Mouse (Mus musculus) olfactory bulb, adult 2 months (tissue): Measurements from ENCODE around the gene Atp5b.

Experiments
- CTCF ChIP-seq: fragments of 200-500 bp; IDR thresholded peaks from 2 replicates; pipeline ENCODE4 v1.5.1; 2012; ENCODE audit warnings: low read depth, mild to moderate bottlenecking, low read length, moderate library complexity; ENCODE audit not compliant: insufficient read depth
- POLR2A ChIP-seq: fragments of 200-500 bp; IDR thresholded peaks from 2 replicates; pipeline ENCODE4 v1.6.1; 2012; ENCODE audit warnings: mild to moderate bottlenecking, low read depth, low read length, moderate library complexity; ENCODE audit not compliant: insufficient read depth

GRCm38 (mm10) chr10:128088181-128088580 is 5.1 kb downstream of the Atp5b start:
- TF ChIP-seq CTCF (no peak), POLR2A (no peak)
